Mouse (Mus musculus) heart, adult 2 months (tissue): ENCODE data around the gene Ttc19.

Experiments used
- CTCF ChIP-seq: fragments of 200-600 bp; IDR thresholded peaks from 2 replicates; pipeline ENCODE4 v1.8.1; 2022; ENCODE audit warnings: antibody characterized with exemption, mild to moderate bottlenecking, moderate library complexity
- EP300 ChIP-seq: fragments of 200-500 bp; IDR thresholded peaks from 2 replicates; pipeline ENCODE4 v1.6.1; 2011; ENCODE audit warnings: low read depth, low read length, control low read depth; ENCODE audit not compliant: insufficient read depth

DNA sequence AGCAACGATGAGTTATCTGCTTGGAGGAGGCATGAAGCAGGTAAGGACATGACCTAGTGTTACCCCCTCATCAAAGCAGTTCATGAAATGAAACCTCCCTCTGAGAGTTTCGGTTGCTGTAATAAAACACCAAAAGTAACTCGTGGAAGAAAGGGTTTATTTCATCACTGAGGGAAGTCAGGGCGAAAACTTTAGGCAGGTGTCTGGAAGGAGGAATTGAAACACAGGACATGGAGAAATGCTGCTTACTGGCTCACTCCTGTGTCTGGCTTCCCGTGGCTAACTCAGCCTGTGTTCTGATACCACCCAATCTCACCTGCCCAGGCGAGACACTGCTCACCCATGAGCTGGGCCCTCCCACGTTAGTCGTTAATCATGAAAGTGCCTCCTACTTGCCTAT, 3.7 kb downstream of the Ttc19 start:
- TF ChIP-seq CTCF (no peak), EP300 (no peak)
